Mouse (Mus musculus) MEL (cell line): ENCODE measurements around the gene Slc25a20.

Experiments used
- CHD1 ChIP-seq: IDR thresholded peaks from 2 replicates; pipeline ENCODE4 v1.6.1; 2012; ENCODE audit warnings: low read depth, mild to moderate bottlenecking, inconsistent platforms, low read length, improper control_type of control experiment
- ELF1 ChIP-seq: IDR thresholded peaks from 2 replicates; pipeline ENCODE4 v1.6.1; 2014; ENCODE audit warnings: low read depth, mild to moderate bottlenecking, inconsistent platforms, low read length, improper control_type of control experiment, moderate library complexity
- HCFC1 ChIP-seq: IDR thresholded peaks from 2 replicates; pipeline ENCODE4 v1.6.1; 2012; ENCODE audit warnings: low read depth, mild to moderate bottlenecking, inconsistent platforms, low read length, improper control_type of control experiment, moderate library complexity
- NRF1 ChIP-seq: IDR thresholded peaks from 2 replicates; pipeline ENCODE4 v1.6.1; 2014; ENCODE audit warnings: low read depth, mild to moderate bottlenecking, inconsistent platforms, low read length, improper control_type of control experiment, moderate library complexity; ENCODE audit not compliant: poor library complexity, insufficient read depth, severe bottlenecking
- POLR2A ChIP-seq, 2 experiments: IDR thresholded peaks; 2 replicates each; pipeline ENCODE4 v1.6.1; 2011 to 2012; ENCODE audit warnings: low read length in 2 of 2, mild to moderate bottlenecking in 2 of 2, control low read depth in 1 of 2, improper control_type of control experiment in 1 of 2, low read depth in 1 of 2, moderate library complexity in 1 of 2; ENCODE audit not compliant: control insufficient read depth in 1 of 2, insufficient read depth in 1 of 2, poor library complexity in 1 of 2
- POLR2AphosphoS2 ChIP-seq: IDR thresholded peaks from 2 replicates; pipeline ENCODE4 v1.6.1; 2011; ENCODE audit warnings: low read length, improper control_type of control experiment

- TF ChIP-seq POLR2AphosphoS2, result no peak
- no peak for TF ChIP-seq POLR2A (IDR thresholded peaks at IDR 0.05; ENCODE audit: control insufficient read depth in 1 of 2, insufficient read depth in 1 of 2, low read depth in 1 of 2, low read length in 2 of 2, poor library complexity in 1 of 2)
- no peak for TF ChIP-seq ELF1
- TF ChIP-seq HCFC1, result no peak
- TF ChIP-seq NRF1, result no peak
- no peak for TF ChIP-seq CHD1
These were observed 22.1 kb upstream of the Slc25a20 start for GRCm38 (mm10) chr9:108639825-108640224.
